Mouse (Mus musculus) embryo, embryonic 10.5 days (tissue): Measurements from ENCODE around the gene Zdhhc17.

ENCODE experiments used
- DNase-seq: peaks from one replicate; pipeline ENCODE4 v3.0.0-alpha.2; 2015; ENCODE audit warnings: low spot score

The Zdhhc17 gene

DNA sequence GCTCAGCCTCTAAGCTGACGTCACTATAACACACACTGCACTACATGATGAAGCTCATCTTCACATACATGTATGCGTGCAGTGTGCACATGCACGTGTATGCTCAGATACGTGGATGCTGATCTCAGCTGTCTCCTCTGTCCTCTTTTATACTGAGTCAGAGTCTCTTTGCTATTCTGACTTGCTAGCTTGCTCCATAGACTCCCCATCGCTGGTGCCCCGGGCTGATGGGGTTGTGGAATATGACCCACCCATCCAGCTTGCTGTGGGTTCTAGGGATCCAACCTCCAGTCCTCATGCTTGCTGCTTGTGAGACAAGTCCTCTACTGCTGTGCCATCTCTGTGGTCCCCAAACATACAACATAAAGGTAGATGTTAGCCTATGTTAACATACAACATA, 51.1 kb downstream of the Zdhhc17 start:
- no peak for DNase-seq

- no peak for DNase-seq
These were observed 56.9 kb downstream of the Zdhhc17 start for GRCm38 (mm10) chr10:110952937-110953451.

- DNase-seq, result no peak
These were observed 57.7 kb downstream of the Zdhhc17 start for GRCm38 (mm10) chr10:110952271-110952670.

GRCm38 (mm10) chr10:110951748-110952147, 58.2 kb downstream of the Zdhhc17 start:
- no peak for DNase-seq

GRCm38 (mm10) chr10:110951112-110951511, 58.8 kb downstream of the Zdhhc17 start:
- no peak for DNase-seq

DNA sequence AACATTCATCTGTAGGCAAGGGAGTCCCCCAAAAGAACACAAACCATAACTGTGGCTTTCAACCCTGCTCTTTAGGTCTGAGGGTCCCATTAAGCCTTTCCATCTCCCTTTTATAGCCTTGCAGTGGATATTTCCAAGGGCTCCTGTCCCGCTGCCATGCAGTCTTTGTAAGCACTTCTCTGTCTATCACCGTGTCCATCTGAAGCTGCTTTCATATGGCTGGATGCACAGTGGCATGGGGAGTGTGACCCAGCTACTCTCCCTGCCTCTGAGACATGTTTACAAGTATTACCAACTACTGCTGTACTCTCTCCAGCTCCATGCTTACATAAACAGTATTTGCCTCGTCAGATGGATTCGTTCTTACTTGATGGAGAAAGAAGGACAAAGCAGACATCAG, 62.4 kb downstream of the Zdhhc17 start:
- DNase-seq, result no peak

DNA sequence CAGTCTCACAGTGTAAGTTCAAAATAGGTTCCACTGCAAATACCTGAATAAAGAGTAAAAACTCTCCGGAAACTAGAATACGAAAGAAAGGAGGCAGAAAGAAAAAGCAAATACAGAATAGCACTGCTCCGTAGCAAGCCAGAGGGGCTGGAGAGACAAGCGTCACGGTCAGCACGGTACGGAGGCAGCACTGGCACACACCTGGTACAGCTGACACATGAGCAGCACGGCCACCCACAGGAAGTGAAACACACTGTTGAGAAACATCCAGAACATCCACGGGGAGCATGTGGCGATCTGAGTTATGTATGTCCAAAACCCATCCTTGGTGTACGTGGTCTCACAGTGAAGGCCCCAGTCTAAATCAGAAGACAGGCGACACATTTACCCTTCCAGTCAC, 64.0 kb downstream of the Zdhhc17 start:
- DNase-seq, result no peak

DNA sequence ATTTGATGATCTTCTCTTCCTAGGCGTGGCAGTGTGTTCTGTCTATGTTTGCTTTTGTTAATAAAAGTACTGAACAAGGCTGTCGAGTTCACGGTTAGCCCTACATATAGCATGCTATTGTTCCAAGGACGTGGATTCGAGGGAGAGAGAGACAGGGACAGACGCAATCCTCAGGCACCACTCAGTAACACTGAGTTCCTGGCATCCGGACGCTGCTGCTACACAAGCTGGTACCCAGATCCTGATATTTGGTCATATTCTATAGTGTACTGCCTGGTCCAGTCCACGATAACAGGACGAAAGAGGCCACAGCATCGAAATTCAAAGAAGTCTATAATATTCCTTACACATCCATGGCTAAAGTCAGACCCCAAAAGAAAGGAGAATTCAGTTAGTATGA, 65.8 kb downstream of the Zdhhc17 start:
- DNase-seq, result no peak

- DNase-seq, result no peak
These were observed 67.1 kb downstream of the Zdhhc17 start for GRCm38 (mm10) chr10:110942806-110943205.

GRCm38 (mm10) chr10:110941968-110942367, 68.0 kb downstream of the Zdhhc17 start:
- DNase-seq, result no peak

DNA sequence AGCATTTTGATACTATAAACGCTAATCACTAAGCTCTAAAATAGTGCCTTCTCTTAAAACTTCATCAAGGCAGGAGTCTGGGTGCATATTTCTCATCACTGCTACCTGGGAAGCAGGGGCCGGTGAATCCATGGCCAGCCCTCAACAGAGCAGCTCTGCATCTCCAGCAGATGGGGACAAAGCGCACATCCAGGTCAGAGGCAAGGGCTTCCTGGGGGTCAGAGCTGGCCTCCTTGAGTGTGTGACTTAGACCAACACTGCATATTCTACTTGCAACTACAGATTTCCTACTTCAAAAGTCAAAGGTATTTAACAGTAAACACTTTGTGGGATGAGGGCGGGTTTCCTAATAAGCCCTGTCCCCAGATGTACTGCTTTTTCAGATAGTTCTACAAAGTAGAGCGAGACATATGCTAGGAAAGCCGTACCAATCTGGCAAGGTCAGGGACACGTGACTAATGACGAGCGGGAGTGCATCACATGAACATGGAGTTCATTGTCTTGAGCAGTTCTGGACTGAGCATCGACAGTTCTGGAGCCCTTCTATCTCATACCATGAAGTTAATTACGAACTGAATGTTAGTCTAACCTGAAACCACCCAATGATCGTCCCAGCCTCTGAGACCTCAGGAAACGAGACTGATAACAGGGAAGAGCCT, 69.1 kb downstream of the Zdhhc17 start:
- peak; percentile 37 for DNase-seq

- DNase-seq, result no peak
These were observed 70.2 kb downstream of the Zdhhc17 start for GRCm38 (mm10) chr10:110939717-110940116.

- DNase-seq, result no peak
These were observed 70.9 kb downstream of the Zdhhc17 start for GRCm38 (mm10) chr10:110938841-110939549.

DNA sequence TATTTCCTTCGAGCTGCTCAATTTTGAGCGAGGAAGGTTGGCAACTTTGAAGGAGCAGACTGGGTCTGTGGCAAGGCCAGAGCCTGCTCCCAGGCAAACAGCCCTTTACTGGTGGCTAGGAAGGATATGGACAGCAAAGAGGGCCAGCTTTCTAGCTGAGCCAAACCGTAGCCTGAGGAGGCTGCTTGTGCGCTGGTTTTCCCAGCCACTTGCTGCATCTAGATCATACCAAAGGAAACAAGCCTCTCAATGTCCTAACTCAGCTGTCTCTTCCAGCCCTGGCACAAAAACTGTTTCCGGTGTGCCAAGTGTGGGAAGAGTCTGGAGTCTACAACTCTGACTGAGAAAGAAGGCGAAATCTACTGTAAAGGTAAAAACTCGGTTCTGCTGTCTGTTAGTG, 71.6 kb downstream of the Zdhhc17 start:
- DNase-seq, result no peak

DNA sequence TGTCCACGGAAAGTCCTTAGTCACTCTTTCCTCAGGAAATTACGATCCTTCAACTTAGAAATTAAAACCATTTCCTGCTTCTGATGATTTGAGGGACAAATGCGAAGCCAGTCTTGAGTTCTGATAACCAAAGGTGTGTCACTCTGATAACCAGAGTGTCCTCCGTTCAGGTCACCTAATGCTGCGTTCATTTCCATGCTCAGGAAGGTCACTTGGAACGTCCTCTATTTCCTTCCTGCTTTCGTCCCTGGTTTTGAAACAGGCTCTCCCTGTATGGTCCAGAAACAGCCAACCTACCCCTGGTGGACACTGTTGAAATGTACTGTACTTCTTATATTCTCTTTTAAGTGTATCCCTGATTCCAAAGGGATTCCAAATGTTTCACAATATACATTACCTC, 74.3 kb downstream of the Zdhhc17 start:
- no peak for DNase-seq

DNA sequence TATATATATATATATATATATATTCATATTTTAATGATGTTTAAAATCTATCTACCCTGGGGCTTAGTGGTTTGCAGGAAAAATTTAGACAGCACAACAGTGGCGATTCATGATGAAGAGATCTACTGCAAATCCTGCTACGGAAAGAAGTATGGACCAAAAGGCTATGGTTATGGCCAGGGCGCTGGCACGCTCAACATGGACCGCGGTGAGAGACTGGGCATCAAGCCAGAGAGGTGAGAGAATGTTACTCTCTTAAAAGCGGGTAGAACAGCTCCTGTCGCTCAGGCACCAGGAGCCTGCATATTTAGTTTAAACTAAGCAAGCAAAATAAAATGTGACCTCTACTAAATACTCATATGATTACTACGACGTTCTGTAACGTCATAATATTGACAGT, 74.9 kb downstream of the Zdhhc17 start:
- DNase-seq, result no peak

DNA sequence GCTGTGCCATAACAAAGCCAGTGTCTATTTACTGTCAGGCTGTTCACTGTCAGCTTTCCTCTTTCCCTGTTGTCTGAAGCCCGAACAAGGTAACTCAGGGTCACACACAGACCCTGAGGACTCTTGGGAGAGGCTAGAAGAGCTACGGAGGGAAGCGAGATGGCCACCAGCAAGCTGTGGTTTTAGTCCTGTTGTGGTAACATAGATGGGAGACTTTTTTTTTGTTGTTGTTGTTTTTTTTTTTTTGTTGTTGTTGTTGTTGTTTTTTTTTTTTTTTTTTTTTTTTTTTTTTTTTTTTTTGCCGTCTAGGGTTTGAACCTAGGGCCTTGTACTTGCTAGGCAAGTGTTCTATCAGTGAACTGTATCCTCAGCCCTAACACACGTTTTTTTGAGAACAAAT, 76.4 kb downstream of the Zdhhc17 start:
- DNase-seq, result no peak

DNA sequence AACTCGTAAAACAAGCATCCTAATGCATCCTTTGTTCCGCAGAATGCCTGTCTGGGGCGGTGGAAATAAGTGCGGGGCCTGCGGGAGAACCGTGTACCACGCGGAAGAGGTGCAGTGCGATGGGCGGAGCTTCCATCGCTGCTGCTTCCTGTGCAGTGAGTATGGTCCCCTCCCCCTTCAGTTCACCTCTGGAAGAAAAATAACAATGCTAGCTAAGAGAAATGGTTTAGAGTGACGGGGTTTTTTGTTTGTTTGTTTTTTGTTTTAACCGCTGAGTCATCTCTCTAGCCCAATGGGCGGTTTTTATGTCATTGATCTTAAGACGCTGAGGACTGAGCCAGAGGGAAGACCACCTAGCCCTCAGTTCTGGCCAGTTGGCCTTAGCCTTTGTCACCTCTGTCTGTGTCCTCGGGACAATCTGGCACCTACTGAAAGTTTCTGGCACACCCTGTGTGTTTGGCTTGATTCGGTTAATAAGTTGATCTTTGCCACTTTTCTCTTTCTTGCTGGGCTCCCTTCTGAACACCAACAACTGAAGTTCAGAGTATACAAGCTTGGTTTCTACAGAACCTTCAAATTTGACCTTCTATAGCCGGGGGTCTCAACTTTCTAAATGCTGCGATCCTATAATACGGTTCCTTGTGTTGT, 77.9 kb downstream of the Zdhhc17 start:
- peak; percentile 66 for DNase-seq

DNA sequence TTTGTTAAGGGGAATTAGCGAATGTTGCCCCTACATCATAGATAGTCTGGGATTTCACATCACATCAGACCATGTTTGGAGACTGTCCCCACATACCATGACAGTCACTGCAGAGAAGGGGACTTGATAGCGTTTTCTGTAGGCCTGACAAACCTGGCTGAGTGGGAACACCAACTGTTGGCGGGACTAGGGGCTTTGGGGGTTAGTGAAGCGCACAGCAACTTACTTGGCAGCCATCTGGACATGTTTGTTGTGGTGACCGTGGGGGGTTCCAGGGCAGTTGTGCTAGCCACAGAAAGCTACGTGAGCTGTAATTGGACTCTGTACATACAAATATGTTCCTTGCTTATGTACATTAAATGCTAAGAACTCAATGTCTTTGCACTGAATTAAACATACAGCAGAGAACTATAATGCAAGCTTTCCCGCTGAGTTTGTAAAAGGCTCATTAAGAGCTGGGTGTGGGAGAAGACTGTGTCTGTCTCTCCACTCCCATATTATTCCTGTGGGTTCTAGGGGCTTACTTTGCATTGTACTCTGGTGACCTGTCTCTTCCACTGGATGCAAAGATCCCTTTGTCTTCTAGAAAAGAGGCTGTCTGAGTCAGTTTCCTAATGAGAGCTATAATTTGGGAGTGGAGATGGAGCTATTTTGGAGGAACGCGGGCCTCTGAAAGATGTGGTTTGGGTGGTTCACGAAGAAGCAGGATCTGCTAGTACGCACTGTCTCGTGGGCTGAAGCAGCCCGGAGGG, 78.6 kb downstream of the Zdhhc17 start:
- DNase-seq, result peak; percentile 56

GRCm38 (mm10) chr10:110929756-110930155, 80.2 kb downstream of the Zdhhc17 start:
- DNase-seq, result no peak

DNA sequence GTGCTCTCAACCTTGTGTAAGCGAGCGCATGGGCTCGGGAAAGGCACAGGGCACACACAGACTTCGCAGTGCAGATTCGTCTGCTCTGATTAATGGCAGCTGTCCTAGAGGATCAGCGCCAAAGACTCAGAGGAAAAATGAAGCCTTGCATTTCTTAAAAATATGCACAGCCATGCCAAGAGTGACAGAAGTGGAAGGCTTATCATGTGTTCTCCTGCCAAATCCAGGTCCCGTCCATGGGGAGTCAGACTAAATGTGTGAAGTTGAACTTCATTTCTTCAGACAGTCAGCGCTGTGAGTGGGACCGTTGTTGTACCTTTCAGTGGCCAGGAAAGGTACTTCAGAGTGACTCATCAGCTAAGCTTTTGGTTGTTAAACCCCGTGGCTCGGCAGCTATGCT, 82.4 kb downstream of the Zdhhc17 start:
- DNase-seq, result no peak

DNA sequence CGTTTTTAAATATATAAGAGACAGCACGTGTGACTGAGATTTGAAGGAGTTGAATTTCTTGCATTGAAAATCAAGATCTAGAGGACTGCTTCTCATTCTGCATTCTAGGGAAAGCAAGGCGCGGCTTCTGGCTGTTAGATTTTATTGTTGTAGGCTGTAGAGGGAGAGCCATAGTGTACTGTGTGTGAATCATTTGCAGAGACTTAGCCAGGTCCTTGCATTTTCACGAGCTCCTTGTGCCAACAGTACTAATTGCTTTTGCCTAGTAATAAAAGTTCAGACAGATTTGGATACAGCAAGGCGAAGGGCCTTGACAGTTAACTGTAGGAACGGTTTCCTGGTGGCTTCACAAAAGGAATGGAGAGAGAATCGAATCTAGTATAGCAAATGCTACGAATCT, 87.3 kb downstream of the Zdhhc17 start:
- DNase-seq, result no peak
